Mouse (Mus musculus) C2C12 (cell line): ENCODE measurements around the gene Plin3.

Experiments
- CTCF ChIP-seq: IDR thresholded peaks from one replicate; pipeline ENCODE4 v1.5.1; 2011; ENCODE audit not compliant: control insufficient read depth, insufficient read depth, insufficient read length
- MYOG ChIP-seq: IDR thresholded peaks from one replicate; pipeline ENCODE4 v1.6.1; 2011; ENCODE audit not compliant: control insufficient read depth, insufficient read length; ENCODE audit errors: extremely low read depth

DNA sequence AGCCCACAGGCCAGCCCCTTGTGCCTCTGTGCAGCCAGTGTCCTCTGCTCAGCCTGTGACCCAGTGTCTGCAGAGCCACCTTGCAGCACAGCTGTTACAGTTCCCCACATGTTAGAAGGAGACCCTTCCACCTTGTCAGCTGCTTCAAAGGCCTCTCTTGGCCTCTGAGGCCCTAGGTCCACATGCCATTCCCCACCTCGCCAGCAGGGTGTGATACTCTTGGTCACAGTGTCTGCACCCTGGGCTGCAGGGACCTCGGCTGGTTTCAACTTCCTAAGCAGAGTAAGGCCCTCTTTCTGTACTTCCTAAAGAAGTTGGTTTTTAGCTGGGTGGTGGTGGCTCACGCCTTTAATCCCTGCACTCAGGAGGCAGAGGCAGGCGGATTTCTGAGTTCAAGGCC lies 46.2 kb upstream of the Plin3 start:
- TF ChIP-seq CTCF: peak; percentile 2
- no peak for TF ChIP-seq MYOG
